Mouse (Mus musculus): ENCODE data around the gene Prkd2.
A peak's percentile ranks its signal among the peaks of the same experiment; 100 is the strongest.

Prkd2 gene

GRCm38 (mm10) chr7:16891641-16892351 lies 49.1 kb downstream of the Prkd2 start, which contains the start of gene Gng8:
TSS of gene Gng8 (plus strand) at chr7:16891786.
- DNase-seq (ENCODE audit: inconsistent age in 2 of 2, low spot score in 1 of 2) = peak; percentile 85 to 95

- no peak for DNase-seq (ENCODE audit: inconsistent age in 2 of 2, low spot score in 1 of 2)
Observed at GRCm38 (mm10) chr7:16892352-16892730, 49.6 kb downstream of the Prkd2 start.

GRCm38 (mm10) chr7:16893612-16894011 lies 50.9 kb downstream of the Prkd2 start:
- DNase-seq (ENCODE audit: inconsistent age in 2 of 2, low spot score in 1 of 2) = no peak

DNA sequence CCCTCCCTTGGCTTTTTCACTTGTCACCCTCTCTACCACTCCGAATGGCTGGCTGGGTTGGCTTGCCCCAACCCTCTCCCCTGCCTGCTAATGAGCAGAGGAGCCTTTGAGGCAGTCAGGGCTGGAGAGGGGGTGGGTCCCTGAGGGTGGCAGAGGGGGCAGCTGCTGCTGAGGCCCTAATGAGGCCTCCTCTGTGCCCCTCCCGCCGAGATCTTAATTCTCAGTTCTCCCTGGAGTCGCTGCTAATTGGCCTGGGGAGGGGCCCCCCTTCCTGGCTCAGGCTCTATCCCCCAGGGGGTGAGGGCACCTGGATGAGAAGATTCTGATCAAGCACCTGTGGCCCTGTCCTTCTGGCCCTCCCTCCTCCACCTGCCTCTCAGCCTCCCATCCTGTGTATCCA lies 51.6 kb downstream of the Prkd2 start:
- DNase-seq (ENCODE audit: inconsistent age in 2 of 2, low spot score in 1 of 2) = no peak

DNA sequence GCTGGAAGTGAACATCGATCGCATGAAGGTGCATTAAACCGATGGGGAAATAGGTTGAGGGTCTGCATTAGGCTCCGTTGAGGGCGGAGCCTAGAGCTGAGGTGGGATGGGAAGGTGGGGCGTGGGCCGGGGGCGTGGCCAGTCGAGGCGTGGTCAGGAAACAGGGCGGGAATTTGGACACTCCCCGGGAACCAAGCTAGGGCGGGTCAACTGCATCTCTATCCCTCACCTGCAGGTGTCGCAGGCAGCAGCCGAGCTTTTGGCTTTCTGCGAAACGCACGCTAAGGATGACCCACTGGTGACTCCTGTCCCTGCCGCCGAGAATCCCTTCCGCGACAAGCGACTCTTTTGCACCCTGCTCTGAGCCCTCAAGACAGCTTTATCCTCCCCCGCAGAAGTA lies 52.3 kb downstream of the Prkd2 start:
- peak; percentile 80 to 92 for DNase-seq (ENCODE audit: inconsistent age in 2 of 2, low spot score in 1 of 2)

DNA sequence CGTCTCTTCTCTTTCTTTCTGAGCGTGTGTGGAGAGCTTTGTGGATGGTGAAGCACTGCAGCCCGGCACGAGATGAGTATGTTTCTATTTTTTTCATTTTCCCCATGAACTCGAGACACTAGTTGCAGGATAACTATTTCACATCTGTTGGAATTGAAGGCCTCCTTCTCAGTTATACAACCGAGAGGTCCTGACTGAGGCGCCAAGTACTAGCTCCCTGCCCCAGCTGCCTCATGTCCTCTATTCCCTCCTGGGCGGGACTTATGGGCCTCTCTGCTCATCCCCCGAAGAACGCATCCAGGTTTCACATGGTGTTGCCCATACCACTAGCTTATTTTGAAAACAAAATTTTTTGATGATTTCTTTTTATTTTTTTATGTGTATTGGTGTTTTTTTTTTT lies 52.8 kb downstream of the Prkd2 start:
- DNase-seq (ENCODE audit: inconsistent age in 2 of 2, low spot score in 1 of 2) = no peak

- DNase-seq (ENCODE audit: inconsistent age in 2 of 2, low spot score in 1 of 2) = no peak
Observed at GRCm38 (mm10) chr7:16900526-16900925, 57.8 kb downstream of the Prkd2 start.

DNA sequence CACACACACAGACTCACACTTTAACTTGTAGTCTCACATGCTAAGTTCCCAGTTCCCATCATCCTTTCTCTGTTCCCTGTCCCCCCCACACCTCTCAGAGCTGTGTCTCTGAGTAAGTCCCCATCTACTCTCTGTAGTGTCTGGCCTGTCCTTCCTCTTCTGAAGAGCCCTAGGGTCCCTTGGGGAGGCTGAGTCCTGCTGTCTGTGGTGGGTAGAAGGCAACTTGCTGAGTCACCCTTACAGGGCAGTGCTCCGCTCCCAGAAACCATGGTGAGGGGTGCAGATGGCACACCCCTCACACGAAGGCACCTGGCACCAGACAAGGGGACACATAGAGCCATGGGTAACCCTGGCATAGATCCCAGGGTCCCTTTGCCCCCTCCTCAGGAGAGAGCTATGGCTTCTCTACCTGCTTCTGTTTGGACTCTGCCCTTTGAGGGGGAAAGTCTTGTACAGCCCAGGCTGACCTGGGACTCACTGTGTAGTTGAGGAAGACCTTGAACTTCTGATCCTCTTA lies 60.8 kb downstream of the Prkd2 start:
- no peak for DNase-seq (ENCODE audit: inconsistent age in 2 of 2, low spot score in 1 of 2)

- peak in 1 of 2 experiments; percentile 45 for DNase-seq (ENCODE audit: inconsistent age in 2 of 2, low spot score in 1 of 2)
Observed at GRCm38 (mm10) chr7:16904120-16904675, 61.5 kb downstream of the Prkd2 start.

- DNase-seq (ENCODE audit: inconsistent age in 2 of 2, low spot score in 1 of 2) = peak; percentile 63 to 80
Observed at GRCm38 (mm10) chr7:16905491-16906021, 62.9 kb downstream of the Prkd2 start.

DNA sequence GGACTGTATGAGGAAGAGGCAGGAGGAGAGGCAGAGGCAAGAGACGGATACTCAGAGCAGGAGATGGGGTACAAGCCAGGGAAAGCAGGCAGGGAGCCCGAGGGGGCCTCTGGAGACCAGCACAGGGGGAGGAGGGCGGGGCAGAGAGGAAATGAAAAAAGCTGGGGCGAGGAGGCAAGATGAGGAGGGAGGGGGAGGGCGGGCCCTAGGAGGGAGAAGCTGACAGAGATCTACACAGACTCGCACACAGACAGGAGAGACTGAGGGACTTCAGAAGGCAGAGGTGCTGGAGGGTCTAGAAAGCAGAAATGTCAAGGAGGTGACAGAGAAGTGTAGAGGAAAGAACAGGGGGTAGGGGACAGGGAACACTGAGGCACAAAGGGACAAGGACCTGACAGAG lies 63.6 kb downstream of the Prkd2 start, which contains the start of gene Ptgir:
Gene Ptgir (plus strand): TSS at position 210 of the 400 bp plus-strand sequence.
- peak in 1 of 2 experiments; percentile 55 for DNase-seq (ENCODE audit: inconsistent age in 2 of 2, low spot score in 1 of 2)

- DNase-seq (ENCODE audit: inconsistent age in 2 of 2, low spot score in 1 of 2) = no peak
Observed at GRCm38 (mm10) chr7:16906889-16907559, 64.3 kb downstream of the Prkd2 start.

GRCm38 (mm10) chr7:16907842-16908241 lies 65.1 kb downstream of the Prkd2 start:
- DNase-seq (ENCODE audit: inconsistent age in 2 of 2, low spot score in 1 of 2) = no peak

- no peak for DNase-seq (ENCODE audit: inconsistent age in 2 of 2, low spot score in 1 of 2)
Observed at GRCm38 (mm10) chr7:16908367-16908766, 65.7 kb downstream of the Prkd2 start.

- DNase-seq (ENCODE audit: inconsistent age in 2 of 2, low spot score in 1 of 2) = no peak
Observed at GRCm38 (mm10) chr7:16908859-16909258, 66.2 kb downstream of the Prkd2 start.

GRCm38 (mm10) chr7:16909909-16910308 lies 67.2 kb downstream of the Prkd2 start:
- no peak for DNase-seq (ENCODE audit: inconsistent age in 2 of 2, low spot score in 1 of 2)

DNA sequence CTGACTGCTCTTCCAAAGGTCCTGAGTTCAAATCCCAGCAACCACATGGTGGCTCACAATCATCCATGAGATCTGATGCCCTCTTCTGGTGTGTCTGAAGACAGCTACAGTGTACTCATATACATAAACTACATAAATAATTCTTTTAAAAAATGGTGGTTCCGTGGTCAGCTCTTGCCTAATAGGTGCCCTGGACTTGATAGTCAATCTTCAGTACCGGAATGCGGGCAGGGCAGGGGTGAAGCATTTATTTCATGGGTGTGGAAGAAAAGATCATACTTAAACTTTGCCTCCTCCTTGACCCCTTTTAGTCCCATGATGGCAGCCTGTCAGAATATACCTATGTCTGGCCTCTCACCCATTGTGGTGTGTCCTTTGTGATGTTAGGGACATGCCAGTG lies 69.2 kb downstream of the Prkd2 start:
- DNase-seq (ENCODE audit: inconsistent age in 2 of 2, low spot score in 1 of 2) = no peak

- no peak for DNase-seq (ENCODE audit: inconsistent age in 2 of 2, low spot score in 1 of 2)
Observed at GRCm38 (mm10) chr7:16912360-16912759, 69.7 kb downstream of the Prkd2 start.

- DNase-seq (ENCODE audit: inconsistent age in 2 of 2, low spot score in 1 of 2) = peak; percentile 70 to 92
Observed at GRCm38 (mm10) chr7:16913806-16914452, 71.2 kb downstream of the Prkd2 start.

- DNase-seq (ENCODE audit: inconsistent age in 2 of 2, low spot score in 1 of 2) = no peak
Observed at GRCm38 (mm10) chr7:16914453-16915343, 72.0 kb downstream of the Prkd2 start.

Data from adrenal gland, adult (tissue).